Mouse (Mus musculus): ENCODE data around the gene Arrb1. TPM values are rescaled to one million over a fixed set of nuclear protein-coding genes. Genes with fewer than 3 reads are reported as not detected.

The Arrb1 gene
- polyA plus RNA-seq, 1 experiment from 2014 or later = 21.0 TPM

GRCm38 (mm10) chr7:99559091-99559490, 23.8 kb downstream of the Arrb1 start:
- Histone ChIP-seq H3K4me2 (ENCODE audit: low read length) (peak overlapping the region; percentile 35), H3K9me3 (replicated peaks; ENCODE audit: control insufficient read depth, low read length, poor library complexity, severe bottlenecking) (no peaks in the 10 kb centered on the region), H3K4me3 (ENCODE audit: low read depth, low read length) (no peak overlapping the region), H3K27me3 (ENCODE audit: control insufficient read depth, insufficient read depth, low read depth, low read length) (no peaks in the 10 kb centered on the region), H3K27ac (ENCODE audit: low read length) (0 out of 2 replicates have a peak overlapping the region, but pooled peaks have one; percentile 27), H3K4me1 (ENCODE audit: control insufficient read depth, insufficient read depth, low read length) (peaks cover 20% of the 10 kb centered on the region), H3K36me3 (ENCODE audit: control insufficient read depth, insufficient read depth, low read length) (no peaks in the 10 kb centered on the region), H3K9ac (ENCODE audit: low read depth, low read length) (peak overlapping the region; percentile 45)
- 4% methylated on average over 11 of the region's 11 CpGs for WGBS
- ATAC-seq = 0 out of 2 replicates have a peak, but pooled peaks have one; percentile 8

- H3K9me3 ChIP-seq (replicated peaks; ENCODE audit: control insufficient read depth, low read length, poor library complexity, severe bottlenecking) = no peaks in the 10 kb centered on the region
- no peak overlapping the region for H3K4me2 ChIP-seq (ENCODE audit: low read length)
- H3K27me3 ChIP-seq (ENCODE audit: control insufficient read depth, insufficient read depth, low read depth, low read length) = no peaks in the 10 kb centered on the region
- H3K4me3 ChIP-seq (ENCODE audit: low read depth, low read length) = no peak overlapping the region
- H3K4me1 ChIP-seq (ENCODE audit: control insufficient read depth, insufficient read depth, low read length) = peaks cover 30% of the 10 kb centered on the region
- no peak overlapping the region for H3K9ac ChIP-seq (ENCODE audit: low read depth, low read length)
- H3K36me3 ChIP-seq (ENCODE audit: control insufficient read depth, insufficient read depth, low read length) = no peaks in the 10 kb centered on the region
- H3K27ac ChIP-seq (ENCODE audit: low read length) = no peak overlapping the region
- ATAC-seq = no peak
- WGBS = 43% methylated on average over 5 of the region's 5 CpGs
Measured at GRCm38 (mm10) chr7:99562478-99562877, 27.2 kb downstream of the Arrb1 start.

GRCm38 (mm10) chr7:99563224-99563623, 28.0 kb downstream of the Arrb1 start:
- Histone ChIP-seq H3K4me3 (ENCODE audit: low read depth, low read length) (no peak overlapping the region), H3K36me3 (ENCODE audit: control insufficient read depth, insufficient read depth, low read length) (no peaks in the 10 kb centered on the region), H3K9me3 (replicated peaks; ENCODE audit: control insufficient read depth, low read length, poor library complexity, severe bottlenecking) (no peaks in the 10 kb centered on the region), H3K27ac (ENCODE audit: low read length) (no peak overlapping the region), H3K27me3 (ENCODE audit: control insufficient read depth, insufficient read depth, low read depth, low read length) (no peaks in the 10 kb centered on the region), H3K4me2 (ENCODE audit: low read length) (no peak overlapping the region), H3K9ac (ENCODE audit: low read depth, low read length) (no peak overlapping the region), H3K4me1 (ENCODE audit: control insufficient read depth, insufficient read depth, low read length) (peaks cover 30% of the 10 kb centered on the region)
- WGBS = 48% methylated on average over 7 of the region's 7 CpGs
- ATAC-seq = no peak

- H3K4me2 ChIP-seq (ENCODE audit: low read length) = no peak overlapping the region
- H3K9me3 ChIP-seq (replicated peaks; ENCODE audit: control insufficient read depth, low read length, poor library complexity, severe bottlenecking) = no peaks in the 10 kb centered on the region
- no peak overlapping the region for H3K9ac ChIP-seq (ENCODE audit: low read depth, low read length)
- WGBS = 30% methylated on average over 8 of the region's 8 CpGs
- peaks cover 21% of the 10 kb centered on the region for H3K4me1 ChIP-seq (ENCODE audit: control insufficient read depth, insufficient read depth, low read length)
- H3K36me3 ChIP-seq (ENCODE audit: control insufficient read depth, insufficient read depth, low read length) = no peaks in the 10 kb centered on the region
- no peaks in the 10 kb centered on the region for H3K27me3 ChIP-seq (ENCODE audit: control insufficient read depth, insufficient read depth, low read depth, low read length)
- no peak overlapping the region for H3K4me3 ChIP-seq (ENCODE audit: low read depth, low read length)
- ATAC-seq = no peak
- H3K27ac ChIP-seq (ENCODE audit: low read length) = peak overlapping the region; percentile 47; the same call in 1 of the 2 replicates
Measured at GRCm38 (mm10) chr7:99565325-99565881, 30.1 kb downstream of the Arrb1 start.

- H3K4me3 ChIP-seq (ENCODE audit: low read depth, low read length) = no peak overlapping the region
- 54% methylated on average over 5 of the region's 5 CpGs for WGBS
- H3K9ac ChIP-seq (ENCODE audit: low read depth, low read length) = no peak overlapping the region
- H3K36me3 ChIP-seq (ENCODE audit: control insufficient read depth, insufficient read depth, low read length) = 0 out of 2 replicates have a peak, but pooled peaks cover 2% of the 10 kb centered on the region
- ATAC-seq = no peak
- peaks cover 4% of the 10 kb centered on the region; the same call in 1 of the 2 replicates for H3K4me1 ChIP-seq (ENCODE audit: control insufficient read depth, insufficient read depth, low read length)
- no peaks in the 10 kb centered on the region for H3K9me3 ChIP-seq (replicated peaks; ENCODE audit: control insufficient read depth, low read length, poor library complexity, severe bottlenecking)
- no peaks in the 10 kb centered on the region for H3K27me3 ChIP-seq (ENCODE audit: control insufficient read depth, insufficient read depth, low read depth, low read length)
- H3K4me2 ChIP-seq (ENCODE audit: low read length) = no peak overlapping the region
- H3K27ac ChIP-seq (ENCODE audit: low read length) = no peak overlapping the region
Measured at GRCm38 (mm10) chr7:99570680-99571079, 35.4 kb downstream of the Arrb1 start.

GRCm38 (mm10) chr7:99572931-99573330, 37.7 kb downstream of the Arrb1 start:
- Histone ChIP-seq H3K4me2 (ENCODE audit: low read length) (no peak overlapping the region), H3K4me3 (ENCODE audit: low read depth, low read length) (no peak overlapping the region), H3K4me1 (ENCODE audit: control insufficient read depth, insufficient read depth, low read length) (peaks cover 4% of the 10 kb centered on the region; the same call in 1 of the 2 replicates), H3K9ac (ENCODE audit: low read depth, low read length) (no peak overlapping the region), H3K36me3 (ENCODE audit: control insufficient read depth, insufficient read depth, low read length) (0 out of 2 replicates have a peak, but pooled peaks cover 2% of the 10 kb centered on the region), H3K9me3 (replicated peaks; ENCODE audit: control insufficient read depth, low read length, poor library complexity, severe bottlenecking) (no peaks in the 10 kb centered on the region), H3K27me3 (ENCODE audit: control insufficient read depth, insufficient read depth, low read depth, low read length) (no peaks in the 10 kb centered on the region), H3K27ac (ENCODE audit: low read length) (no peak overlapping the region)
- ATAC-seq = no peak
- 38% methylated on average over 10 of the region's 10 CpGs for WGBS

- Histone ChIP-seq H3K27ac (ENCODE audit: low read length) (no peak overlapping the region), H3K4me1 (ENCODE audit: control insufficient read depth, insufficient read depth, low read length) (peaks cover 4% of the 10 kb centered on the region), H3K9ac (ENCODE audit: low read depth, low read length) (no peak overlapping the region), H3K27me3 (ENCODE audit: control insufficient read depth, insufficient read depth, low read depth, low read length) (no peaks in the 10 kb centered on the region), H3K4me2 (ENCODE audit: low read length) (no peak overlapping the region), H3K4me3 (ENCODE audit: low read depth, low read length) (no peak overlapping the region), H3K9me3 (replicated peaks; ENCODE audit: control insufficient read depth, low read length, poor library complexity, severe bottlenecking) (no peaks in the 10 kb centered on the region), H3K36me3 (ENCODE audit: control insufficient read depth, insufficient read depth, low read length) (0 out of 2 replicates have a peak, but pooled peaks cover 2% of the 10 kb centered on the region)
- ATAC-seq = no peak
- WGBS = 57% methylated on average over 4 of the region's 4 CpGs
Measured at GRCm38 (mm10) chr7:99573351-99573750, 38.1 kb downstream of the Arrb1 start.

GRCm38 (mm10) chr7:99578246-99578645, 43.0 kb downstream of the Arrb1 start:
- 61% methylated on average over 3 of the region's 3 CpGs for WGBS
- H3K27ac ChIP-seq (ENCODE audit: low read length) = no peak overlapping the region
- no peaks in the 10 kb centered on the region for H3K9me3 ChIP-seq (replicated peaks; ENCODE audit: control insufficient read depth, low read length, poor library complexity, severe bottlenecking)
- no peak overlapping the region for H3K9ac ChIP-seq (ENCODE audit: low read depth, low read length)
- H3K4me1 ChIP-seq (ENCODE audit: control insufficient read depth, insufficient read depth, low read length) = peaks cover 18% of the 10 kb centered on the region
- 0 out of 2 replicates have a peak, but pooled peaks cover 2% of the 10 kb centered on the region for H3K36me3 ChIP-seq (ENCODE audit: control insufficient read depth, insufficient read depth, low read length)
- H3K4me2 ChIP-seq (ENCODE audit: low read length) = no peak overlapping the region
- no peaks in the 10 kb centered on the region for H3K27me3 ChIP-seq (ENCODE audit: control insufficient read depth, insufficient read depth, low read depth, low read length)
- ATAC-seq = no peak
- no peak overlapping the region for H3K4me3 ChIP-seq (ENCODE audit: low read depth, low read length)

- peak; percentile 59 for ATAC-seq
- peaks cover 3% of the 10 kb centered on the region; the same call in 1 of the 2 replicates for H3K36me3 ChIP-seq (ENCODE audit: control insufficient read depth, insufficient read depth, low read length)
- H3K27ac ChIP-seq (ENCODE audit: low read length) = peak overlapping the region; percentile 44
- peak overlapping the region; percentile 33 for H3K4me2 ChIP-seq (ENCODE audit: low read length)
- H3K9me3 ChIP-seq (replicated peaks; ENCODE audit: control insufficient read depth, low read length, poor library complexity, severe bottlenecking) = no peaks in the 10 kb centered on the region
- 6% methylated on average over 16 of the region's 16 CpGs for WGBS
- 0 out of 2 replicates have a peak overlapping the region, but pooled peaks have one; percentile 0 for H3K4me3 ChIP-seq (ENCODE audit: low read depth, low read length)
- peak overlapping the region; percentile 50 for H3K9ac ChIP-seq (ENCODE audit: low read depth, low read length)
- no peaks in the 10 kb centered on the region for H3K27me3 ChIP-seq (ENCODE audit: control insufficient read depth, insufficient read depth, low read depth, low read length)
- H3K4me1 ChIP-seq (ENCODE audit: control insufficient read depth, insufficient read depth, low read length) = peaks cover 18% of the 10 kb centered on the region
Measured at GRCm38 (mm10) chr7:99579491-99580190, 44.4 kb downstream of the Arrb1 start.
